8 mouse cellular contexts compared by ENCODE assay signal in the genomic region with DNA sequence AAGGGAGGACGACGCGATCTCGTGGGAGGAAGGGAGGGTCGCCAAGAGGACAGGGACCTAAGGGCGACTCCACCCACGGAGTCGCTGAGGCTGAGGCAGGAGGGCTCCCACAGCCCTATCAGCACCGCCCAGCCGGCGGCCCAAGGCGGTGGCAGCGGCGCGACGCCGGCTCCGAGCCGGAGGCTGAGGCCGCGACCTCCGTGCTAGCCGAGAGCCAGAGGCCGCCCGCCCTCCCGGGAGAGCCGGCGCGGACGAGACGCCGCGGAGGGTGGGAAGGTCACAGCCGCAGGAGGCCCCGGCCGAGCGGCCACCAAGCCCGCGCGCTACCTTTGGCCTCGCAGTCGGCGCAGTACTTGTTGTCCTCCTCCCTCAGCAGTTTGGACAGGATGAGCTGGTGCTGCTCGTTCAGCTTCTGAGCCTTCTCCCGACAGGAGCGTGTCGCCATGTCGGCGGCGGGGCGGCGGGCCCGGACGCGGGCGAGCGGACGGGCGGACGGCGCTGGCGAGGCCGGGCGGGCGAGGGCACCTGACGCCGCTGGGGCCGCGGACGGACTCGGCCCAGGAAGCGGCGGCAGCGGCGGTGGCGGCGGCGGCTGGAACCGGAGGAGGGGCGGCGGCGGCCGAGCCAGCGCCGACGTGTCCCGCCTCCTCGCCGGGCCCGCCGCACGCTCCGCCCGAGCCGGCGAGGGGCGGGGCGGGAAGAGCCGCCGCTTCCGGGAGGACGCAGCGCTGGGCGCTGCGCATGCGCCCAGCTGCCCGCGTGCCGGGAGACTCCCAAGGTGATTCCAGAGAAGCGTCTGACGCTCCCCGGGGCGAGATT. TPM values are rescaled to one million over a fixed set of nuclear protein-coding genes. Genes with fewer than 3 reads are reported as not detected.
DNase-seq lines count a peak whose midpoint lies in the region; ATAC-seq and TF ChIP-seq lines count a peak whose summit lies in the region.

Gene Smap1, minus strand, starts transcription at position 607 of the 819 bp plus-strand sequence.

- no peak for TF ChIP-seq CTCF in G1E (IDR thresholded peaks at IDR 0.05; ENCODE audit: low read depth, low read length)
- TF ChIP-seq CTCF in layer of hippocampus, adult 2 months (conservative IDR thresholded peaks at IDR 0.05): no peak
- no peak for TF ChIP-seq CTCF in lung, embryonic 14.5 days (IDR thresholded peaks at IDR 0.05; ENCODE audit: low read depth)

- WGBS in lung, embryonic 14.5 days: 1% methylated on average over 89 of the region's 113 CpGs

- peaks cover 16% of the 10 kb centered on the region for H3K9me3 ChIP-seq in G1E (replicated peaks)
- H3K9me3 ChIP-seq in lung, embryonic 14.5 days (ENCODE audit: low read depth, low read length): no peaks in the 10 kb centered on the region

- peak within 1 kb of the TSS; percentile 89 for H3K9ac ChIP-seq in lung, embryonic 14.5 days

- peaks cover 57% of the 10 kb centered on the region for H3K4me1 ChIP-seq in G1E (ENCODE audit: insufficient read depth, low read depth, low read length)
- H3K4me1 ChIP-seq in lung, embryonic 14.5 days (ENCODE audit: insufficient read depth): no peaks in the 10 kb centered on the region

- H3K4me3 ChIP-seq in G1E (ENCODE audit: low read depth, low read length): peak within 1 kb of the TSS; percentile 91
- H3K4me3 ChIP-seq in layer of hippocampus, adult 2 months: peak within 1 kb of the TSS; percentile 72
- H3K4me3 ChIP-seq in lung, embryonic 14.5 days (ENCODE audit: low read depth, low read length): peak within 1 kb of the TSS; percentile 93

- peak within 1 kb of the TSS; percentile 97 for H3K27ac ChIP-seq in layer of hippocampus, adult 2 months
- peak within 1 kb of the TSS; percentile 96 for H3K27ac ChIP-seq in lung, embryonic 14.5 days (ENCODE audit: low read depth)

- H3K4me2 ChIP-seq in lung, embryonic 14.5 days: peak within 1 kb of the TSS; percentile 71

- peaks cover 10% of the 10 kb centered on the region for H3K36me3 ChIP-seq in G1E (replicated peaks)
- no peaks in the 10 kb centered on the region for H3K36me3 ChIP-seq in lung, embryonic 14.5 days (ENCODE audit: insufficient read depth)

- ATAC-seq in G1E (ENCODE audit: extremely low read depth, insufficient number of reproducible peaks, low FRiP score, poor library complexity, severe bottlenecking): peak; percentile 18; the same call in 1 of the 2 replicates
- ATAC-seq in lung, embryonic 14.5 days (ENCODE audit: insufficient read depth): peak; percentile 93
- ATAC-seq in neutrophil, adult 5-6 weeks (ENCODE audit: extremely low read depth, insufficient number of reproducible peaks, low FRiP score, poor library complexity, severe bottlenecking): peak; percentile 62

- peak; percentile 91 for DNase-seq in G1E (ENCODE audit: low spot score)
- peak; percentile 78 for DNase-seq in cerebellum, adult 8-10 months
- peak; percentile 87 for DNase-seq in forelimb bud, embryonic 11.5 days (ENCODE audit: low read depth, low spot score)
- peak; percentile 86 for DNase-seq in heart, postnatal 4 days
- DNase-seq in layer of hippocampus, adult 2 months (ENCODE audit: low spot score in 2 of 2): peak; percentile 75 to 82
- peak; percentile 95 for DNase-seq in lung, embryonic 14.5 days
- DNase-seq in testis, postnatal 14 days (ENCODE audit: low spot score): peak; percentile 86

- H3K27me3 ChIP-seq in G1E (ENCODE audit: insufficient read depth, low read length): no peaks in the 10 kb centered on the region
- no peaks in the 10 kb centered on the region for H3K27me3 ChIP-seq in lung, embryonic 14.5 days (ENCODE audit: insufficient read depth, low read length)

RNA-seq across cellular contexts. Expression of gene Smap1, which starts in this region (rescaled TPM):
- total RNA-seq in G1E (2014; fragmentation: Nextera tagmentation) (382 and 473 TPM in 2 replicates), G1E (2017) (80.9 and 98.0 TPM in 2 replicates)
- polyA plus RNA-seq in G1E (2012): 34.7 and 37.6 TPM in 2 replicates
- total RNA-seq in heart, postnatal 4 days (2021): 10 to 100 TPM; 50.1 to 58.3 TPM
- total RNA-seq in layer of hippocampus, adult 2 months (2021): 100 to 1,000 TPM; 132 TPM
- polyA plus RNA-seq in lung, embryonic 14.5 days (2014; fragmentation: Nextera tagmentation; extraction: Ambion mirVana): 47.4 and 50.2 TPM in 2 replicates
- 45.9 and 52.1 TPM in 2 replicates for total RNA-seq in neutrophil, adult 5-6 weeks (2017)

Comparison
In these comparisons a context has a peak if more than half of its experiments do, and no peak if none do; other contexts are left out.
1. Peak in every context shown above with its lines: DNase-seq, ATAC-seq, H3K4me3 ChIP-seq and H3K27ac ChIP-seq.
2. ATAC-seq: peak in every context shown above with its lines; median percentile 93 in lung, embryonic 14.5 days; 62 in neutrophil, adult 5-6 weeks; 18 in G1E.